Mouse (Mus musculus): ENCODE results near the gene Nhs.
"Not testable (repeated sequence)": the region's sequence is repeated elsewhere in the genome, so short reads cannot be mapped to it uniquely, and the experiment has no call there.

Nhs gene

DNA sequence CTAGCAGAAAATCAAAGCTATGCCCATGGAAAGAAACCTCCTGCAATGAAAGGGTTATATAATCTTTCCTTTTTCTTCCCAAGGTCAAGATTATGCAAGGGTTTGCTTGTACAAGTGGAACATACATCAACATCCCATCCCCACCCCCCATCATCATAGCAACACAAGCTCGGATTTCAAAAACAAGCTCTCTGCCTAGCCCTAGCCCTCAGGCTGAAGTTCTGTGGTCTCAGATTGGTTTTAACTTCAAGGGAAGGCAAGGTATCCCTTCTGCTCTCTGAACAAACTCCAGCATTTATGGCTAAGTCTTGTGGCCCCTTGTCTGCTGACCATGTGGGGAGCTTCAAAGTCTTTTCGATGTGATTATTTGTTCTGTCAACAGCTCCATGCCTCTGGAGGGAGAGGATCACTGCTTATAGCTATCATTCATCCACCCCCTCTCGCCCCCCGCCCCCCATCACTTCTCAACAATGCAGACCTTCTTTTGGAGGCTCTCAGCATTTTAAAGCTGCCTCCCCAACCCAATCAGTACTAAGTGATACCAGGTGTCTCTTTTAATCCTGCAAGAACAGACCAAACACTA, 216.3 kb downstream of the Nhs start:
- DNase-seq (ENCODE audit: low read depth): no peak

DNA sequence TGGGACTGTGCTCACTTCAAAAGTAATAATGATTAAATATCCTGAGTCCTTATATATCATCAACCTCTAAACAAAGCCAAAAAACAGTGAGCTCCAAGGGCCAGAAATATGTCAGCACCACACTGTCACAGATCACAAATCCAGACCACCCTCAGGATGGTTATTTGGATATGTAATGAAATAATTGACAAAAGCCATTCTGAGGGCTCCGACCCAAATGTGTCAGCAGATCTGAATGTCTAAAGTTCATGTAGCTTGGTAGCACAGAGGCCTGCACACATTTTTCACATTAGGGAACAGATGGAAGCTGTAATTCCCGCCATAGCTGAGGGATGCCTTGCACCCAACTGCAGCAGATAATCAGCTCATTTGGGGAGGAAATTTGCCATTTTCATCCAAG, 218.8 kb downstream of the Nhs start:
- DNase-seq (ENCODE audit: low read depth): no peak

DNA sequence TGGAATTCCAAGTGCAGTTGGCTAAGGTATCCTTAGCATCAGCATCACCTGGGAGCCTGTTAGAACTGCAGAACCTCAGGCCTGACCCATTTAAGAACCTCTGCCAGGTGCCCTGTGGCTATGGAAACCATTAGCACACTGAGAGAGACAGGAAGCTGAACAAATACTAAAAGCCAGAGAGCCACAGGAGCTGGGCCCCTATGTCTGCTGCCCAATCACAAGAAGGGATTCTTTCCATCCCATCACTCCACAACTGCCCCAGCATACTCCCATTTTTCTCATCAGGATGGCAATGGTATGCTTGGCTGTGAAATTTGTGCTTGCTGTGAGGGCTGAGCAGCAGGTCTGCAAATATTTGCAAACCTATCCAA, 232.9 kb downstream of the Nhs start:
- DNase-seq (ENCODE audit: low read depth): no peak

DNA sequence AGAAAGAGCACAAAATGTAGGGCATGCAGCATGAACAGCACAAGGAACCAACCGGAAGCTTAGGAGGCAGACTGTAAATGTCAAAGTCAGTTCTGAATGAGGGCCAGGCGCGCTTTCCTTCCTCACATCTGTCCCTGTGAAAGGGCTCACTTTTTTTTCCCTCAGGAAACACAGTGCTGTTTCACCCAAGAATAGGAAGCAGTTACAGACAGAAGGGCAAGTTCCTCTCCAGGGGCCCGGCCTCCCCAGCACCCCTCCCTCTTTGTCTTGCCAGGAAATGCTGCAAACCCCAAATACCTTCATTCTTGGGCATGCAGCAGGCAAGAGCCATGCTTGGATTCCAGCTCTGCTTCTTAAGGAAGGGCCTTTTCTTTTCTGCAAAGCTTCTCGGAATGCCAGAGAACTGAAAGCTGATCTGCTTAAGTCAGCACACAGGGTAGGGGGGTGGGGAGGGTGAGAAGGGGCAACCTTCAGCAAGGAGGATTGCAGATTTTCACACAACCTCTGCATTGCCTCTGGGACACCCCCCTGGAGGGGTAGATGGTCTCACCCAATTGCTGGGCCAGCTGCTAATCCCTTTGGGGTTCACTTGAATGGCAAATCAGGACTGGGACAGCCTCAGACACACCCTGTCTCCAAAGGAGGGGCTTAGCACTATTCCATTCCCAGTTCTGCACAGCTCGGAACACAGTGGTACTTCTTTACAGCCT, 233.4 kb downstream of the Nhs start:
- DNase-seq (ENCODE audit: low read depth): no peak

DNA sequence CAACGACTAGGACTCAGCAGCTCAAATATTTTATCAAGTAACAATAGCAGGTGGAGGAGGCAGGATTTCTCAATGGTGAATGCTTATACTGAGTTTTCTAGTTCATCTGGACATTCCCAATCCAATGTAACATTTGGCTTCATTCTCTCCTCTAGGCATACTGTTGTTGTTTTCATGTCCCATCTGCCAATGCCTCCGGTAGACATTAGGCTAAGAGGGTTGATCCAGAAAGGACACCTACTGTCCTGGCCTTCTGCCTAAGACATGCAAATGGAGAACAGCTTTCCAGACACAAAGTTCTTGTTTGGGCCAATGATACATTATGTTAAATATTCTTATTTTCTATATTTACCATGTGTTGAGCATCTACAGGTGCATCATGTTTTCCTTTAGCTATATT, 236.9 kb downstream of the Nhs start:
- no peak for DNase-seq (ENCODE audit: low read depth)

DNA sequence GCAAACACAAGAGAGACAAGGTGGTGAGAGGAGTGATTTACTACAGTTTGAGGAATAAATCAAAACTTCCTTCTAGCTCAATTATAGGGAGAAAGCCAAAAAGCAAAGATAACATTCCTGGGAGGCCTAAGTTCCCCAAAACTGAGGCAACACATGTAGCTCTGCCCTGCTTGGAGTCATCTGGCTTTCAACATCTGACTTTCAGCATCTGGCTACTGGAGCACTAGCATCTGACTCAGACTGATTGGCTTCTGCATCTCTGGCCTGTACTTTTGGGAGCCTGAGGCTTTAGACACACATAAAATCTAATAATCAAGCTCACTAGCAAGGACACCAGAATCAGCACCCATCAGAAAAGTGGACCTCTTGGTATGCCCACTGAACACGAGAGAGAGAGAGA, 237.9 kb downstream of the Nhs start:
- no peak for DNase-seq (ENCODE audit: low read depth)

DNA sequence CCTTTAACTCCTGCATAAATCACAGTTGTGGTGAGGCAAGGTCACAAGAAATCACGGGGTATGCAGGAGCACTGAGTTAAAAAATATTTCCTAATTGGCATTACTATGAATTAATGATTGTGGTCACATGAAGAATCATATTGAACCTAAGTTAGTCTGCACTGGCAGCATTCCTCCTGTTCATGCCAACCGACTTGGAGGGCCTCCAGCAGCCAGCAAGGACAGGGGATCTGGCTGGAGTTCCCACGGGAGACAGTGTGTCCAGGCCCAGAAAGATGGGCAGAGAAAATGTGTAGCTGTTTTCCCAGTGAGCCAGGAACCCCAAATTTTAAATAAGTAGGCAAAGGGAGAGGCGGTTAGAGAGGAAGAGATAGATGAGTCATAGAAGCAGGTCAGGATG, 249.6 kb downstream of the Nhs start:
- DNase-seq (ENCODE audit: low read depth): no peak

DNA sequence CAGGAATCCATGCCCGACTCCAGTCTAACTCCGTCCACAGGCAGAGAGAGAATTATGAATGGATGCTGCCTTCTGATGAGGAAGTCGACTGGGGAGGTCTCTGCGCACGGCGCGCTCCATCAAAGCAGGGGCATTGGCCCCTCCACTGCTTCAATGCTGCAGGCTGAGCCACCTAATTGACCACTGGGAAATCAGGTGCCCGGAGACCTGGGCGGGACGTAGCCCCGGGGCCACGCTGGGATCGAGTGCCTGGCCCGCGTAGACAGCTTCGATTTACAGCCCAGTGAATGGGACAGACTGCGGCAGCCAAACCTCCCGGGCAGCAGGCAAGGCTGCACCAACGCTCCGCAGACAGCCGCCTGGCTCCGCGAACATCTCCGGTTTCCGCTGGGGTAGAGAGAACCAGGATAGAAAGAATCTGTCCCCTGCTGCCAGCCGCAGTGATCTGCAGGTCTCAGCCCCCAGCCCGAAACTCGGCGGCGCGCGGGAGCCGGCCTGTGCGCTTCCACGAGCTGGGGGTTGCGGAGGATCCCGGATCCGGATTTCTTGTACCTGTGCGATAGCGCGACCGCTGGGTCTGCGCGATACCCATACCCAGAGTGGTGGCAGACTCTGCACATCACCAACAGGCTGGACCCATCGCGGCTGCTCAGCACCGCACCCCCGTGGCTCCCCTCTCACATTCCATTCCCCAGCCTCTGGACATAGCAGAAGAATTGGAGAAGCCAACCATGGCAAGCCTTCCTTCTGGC, 250.7 kb downstream of the Nhs start:
- no peak for DNase-seq (ENCODE audit: low read depth)

DNA sequence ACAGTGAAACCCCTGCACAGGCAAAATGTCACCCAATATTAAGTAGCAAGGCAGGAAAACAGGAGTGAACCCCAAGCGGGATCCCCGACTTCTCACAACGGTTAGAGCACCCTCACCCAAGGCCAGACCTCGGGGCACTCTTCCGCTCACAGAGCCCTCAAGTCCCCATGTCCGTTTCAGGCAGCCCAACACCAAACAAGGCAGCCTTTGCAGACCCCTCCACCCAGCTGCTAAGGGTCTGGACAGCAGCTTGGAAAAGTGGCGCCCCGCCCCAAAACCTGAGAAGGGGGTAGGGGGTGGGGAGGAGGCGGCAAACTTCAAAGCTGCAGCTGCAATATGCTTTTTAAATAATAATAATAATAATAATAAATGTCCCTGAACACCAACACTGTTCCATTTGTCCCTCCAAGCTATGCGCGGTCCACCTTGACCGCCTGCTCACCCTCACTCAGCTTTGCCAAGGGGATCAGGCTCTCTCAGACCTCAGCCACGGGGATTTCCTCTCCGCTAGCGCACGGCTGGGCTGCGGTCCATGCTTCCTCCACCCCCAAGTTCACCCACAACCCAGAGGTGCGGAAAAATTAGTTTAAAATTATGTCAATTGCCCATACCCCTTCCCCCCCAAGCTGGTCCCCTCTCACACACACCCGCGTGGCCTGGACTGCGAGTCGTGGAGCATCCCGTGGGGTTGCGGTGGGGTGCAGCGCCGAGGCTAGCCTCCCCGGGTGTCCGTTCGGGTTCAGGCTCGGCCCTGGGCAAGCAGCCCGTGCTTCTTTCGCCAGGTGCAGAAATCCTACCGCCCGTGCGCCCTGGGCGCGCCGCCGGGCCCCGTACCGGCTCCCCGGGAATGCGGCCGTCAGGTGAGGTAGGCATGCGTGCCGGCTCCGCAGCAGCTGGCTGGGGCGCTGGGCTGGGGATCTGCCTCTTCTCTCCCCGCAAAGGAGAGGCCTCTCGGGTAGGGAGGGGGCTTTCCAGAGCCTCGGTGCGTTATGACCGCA, 251.6 kb downstream of the Nhs start:
- no peak for DNase-seq (ENCODE audit: low read depth)

DNA sequence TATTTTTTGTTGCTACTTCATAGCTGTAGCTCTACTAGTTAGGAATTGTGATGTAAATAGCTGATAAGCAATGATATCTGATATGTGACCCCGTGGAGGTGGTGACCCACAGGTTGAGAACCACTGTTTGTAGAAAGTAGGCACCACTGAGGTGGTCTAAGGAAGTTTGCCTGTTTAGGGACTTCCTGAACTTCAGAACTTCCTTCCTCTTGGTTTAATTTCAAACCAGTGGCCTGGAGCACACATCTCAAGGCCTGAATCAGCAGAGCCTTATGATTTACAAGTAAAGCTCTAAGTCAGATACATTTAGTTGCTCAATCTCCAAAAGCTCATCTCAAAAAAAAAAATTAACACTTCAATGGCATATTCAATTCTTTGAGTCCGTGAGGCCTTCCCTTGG, 265.1 kb downstream of the Nhs start:
- DNase-seq (ENCODE audit: low read depth): no peak

DNA sequence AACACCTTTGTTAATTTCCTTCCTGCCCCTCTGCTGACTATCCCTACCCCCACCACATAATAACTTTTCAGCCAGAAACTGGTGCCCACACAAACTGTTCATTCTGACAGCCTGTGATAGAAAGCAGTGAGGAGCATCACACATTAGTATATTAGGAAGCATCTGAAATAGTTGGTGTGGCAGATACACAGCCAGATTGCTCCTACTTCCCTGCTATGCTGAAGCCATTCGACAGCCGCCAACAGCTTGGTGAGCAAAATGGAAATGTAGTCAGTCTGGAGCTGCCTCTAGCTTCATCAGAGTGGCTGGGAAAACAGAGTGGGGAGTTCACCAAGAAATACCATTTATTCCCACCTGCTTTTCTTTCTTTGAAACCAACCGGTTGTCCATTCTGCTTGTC, 275.9 kb downstream of the Nhs start:
- DNase-seq (ENCODE audit: low read depth): no peak

DNA sequence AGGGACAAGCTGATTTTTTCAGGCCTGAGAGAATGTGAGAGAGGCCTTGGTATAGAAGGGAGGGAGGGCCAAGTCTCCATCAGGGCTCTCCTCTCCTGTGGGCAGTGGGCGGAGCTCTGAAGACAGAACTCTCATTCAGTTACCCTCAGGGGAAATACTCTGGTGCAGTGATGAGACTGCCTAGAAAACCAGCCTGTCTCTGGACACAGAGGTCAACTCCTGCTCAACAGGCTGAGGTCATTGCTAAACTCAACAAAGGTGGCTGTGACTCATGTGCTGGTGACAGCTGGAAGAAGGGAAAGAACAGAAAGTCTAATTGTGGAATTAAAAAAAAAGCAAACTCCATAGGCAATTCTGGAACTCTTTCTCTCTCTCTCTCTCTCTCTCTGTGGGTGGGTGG, 282.4 kb downstream of the Nhs start:
- DNase-seq (ENCODE audit: low read depth): no peak

DNA sequence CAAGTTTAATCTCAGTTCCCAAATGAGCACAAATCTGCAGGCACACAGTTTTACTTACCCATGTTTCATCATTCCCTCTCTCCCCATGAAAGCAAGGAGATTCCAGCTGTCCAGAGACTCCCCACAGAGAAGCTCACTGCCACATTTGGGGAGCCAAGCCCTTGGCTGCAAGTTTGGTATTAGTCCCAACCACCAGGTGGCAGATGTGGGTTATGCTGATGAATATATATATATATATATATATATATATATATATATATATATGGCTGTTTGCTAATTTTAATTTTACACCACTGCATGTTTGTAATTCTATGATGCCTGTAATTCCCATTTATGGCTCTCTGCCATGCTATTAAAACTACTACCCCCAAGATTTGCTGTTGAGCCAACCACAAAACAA, 286.0 kb downstream of the Nhs start:
- DNase-seq (ENCODE audit: low read depth): peak; percentile 3

DNA sequence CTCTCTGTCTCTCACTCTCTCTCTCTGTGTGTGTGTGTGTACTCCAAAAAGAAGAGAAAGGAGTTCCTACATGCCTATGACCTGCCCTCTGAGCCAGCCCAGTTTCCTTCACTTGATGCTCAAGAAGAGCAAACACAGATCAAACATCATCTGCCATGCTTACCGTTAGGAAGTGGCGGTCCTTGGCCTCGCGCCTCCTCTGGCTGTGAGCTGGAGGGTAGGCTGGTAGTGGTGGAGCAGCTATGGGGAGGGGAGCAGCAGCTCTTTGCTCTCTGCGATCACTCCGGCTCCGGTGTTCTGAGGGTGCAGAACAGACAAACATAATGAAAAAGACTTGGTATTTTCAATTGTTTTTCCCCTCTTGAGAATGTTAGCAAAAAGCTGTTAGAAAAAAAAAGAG, 288.2 kb downstream of the Nhs start:
- DNase-seq (ENCODE audit: low read depth): no peak

DNA sequence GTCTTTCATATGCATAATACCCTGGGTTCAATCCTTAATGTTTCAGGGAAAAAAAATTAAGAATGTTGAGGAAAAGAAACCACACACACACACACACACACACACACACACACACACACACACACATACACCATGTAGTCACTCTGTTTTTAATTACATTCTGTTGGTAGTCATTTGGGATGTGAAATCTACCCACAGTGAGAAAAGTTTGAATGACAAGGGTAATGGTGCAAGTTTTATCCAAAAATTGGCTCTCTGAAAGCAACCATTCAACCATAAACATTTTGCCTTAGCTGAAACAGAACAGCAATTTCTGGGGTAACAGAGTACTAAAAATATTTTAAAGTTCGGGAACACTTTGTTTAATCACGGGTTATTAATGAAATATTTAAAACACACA, 303.9 kb downstream of the Nhs start:
- DNase-seq (ENCODE audit: low read depth): no peak

DNA sequence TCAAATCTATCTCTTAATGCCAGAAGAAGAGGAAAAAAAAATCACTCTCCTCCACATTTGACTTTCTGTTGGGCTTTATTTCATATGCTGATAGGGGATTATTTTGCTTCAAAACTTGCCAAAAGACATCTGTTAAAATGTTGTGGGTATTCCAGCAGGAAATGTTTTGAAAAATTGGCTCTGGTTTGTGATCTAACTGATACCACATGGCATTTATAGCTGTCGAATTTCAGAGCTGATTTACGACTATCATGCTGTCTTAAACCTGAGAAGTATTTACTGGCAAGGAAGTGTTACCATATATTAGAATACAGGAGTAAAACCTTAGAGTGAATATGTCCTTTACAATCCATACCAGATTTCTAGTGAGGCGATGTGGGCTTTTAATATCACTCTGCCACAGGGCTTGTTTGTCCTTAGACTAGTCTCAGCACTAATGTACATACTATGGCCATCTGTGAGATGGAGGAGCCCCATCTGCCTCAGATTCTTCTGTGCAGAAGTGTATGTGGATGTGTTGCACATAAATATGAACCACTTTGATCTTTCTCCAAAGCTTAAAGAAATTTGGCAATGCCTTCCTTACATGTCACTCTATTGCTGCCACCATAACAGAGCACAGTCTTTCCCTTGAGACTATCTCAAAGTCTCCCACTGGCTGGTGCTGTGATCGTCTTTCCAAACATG, 305.8 kb downstream of the Nhs start:
- DNase-seq (ENCODE audit: low read depth): no peak

DNA sequence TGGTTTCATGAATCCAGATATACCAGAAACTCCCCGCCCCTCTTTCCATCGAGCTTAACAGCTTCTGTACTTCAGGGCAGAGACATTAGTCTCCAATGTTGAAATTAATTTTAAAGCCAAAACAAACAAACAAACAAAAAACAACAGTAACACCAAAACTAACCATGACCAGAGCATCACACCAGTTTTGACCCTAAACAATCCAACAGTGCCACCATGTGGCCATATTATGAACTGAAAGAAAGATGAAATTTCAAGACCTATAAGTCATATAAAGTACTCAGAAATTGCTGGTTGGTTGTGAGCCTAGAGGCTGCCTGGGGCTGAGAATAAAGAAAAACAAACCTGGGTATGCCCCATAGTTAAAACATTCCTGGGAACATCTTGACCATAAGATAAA, 333.3 kb downstream of the Nhs start:
- not testable (repeated sequence) for DNase-seq (ENCODE audit: low read depth)

DNA sequence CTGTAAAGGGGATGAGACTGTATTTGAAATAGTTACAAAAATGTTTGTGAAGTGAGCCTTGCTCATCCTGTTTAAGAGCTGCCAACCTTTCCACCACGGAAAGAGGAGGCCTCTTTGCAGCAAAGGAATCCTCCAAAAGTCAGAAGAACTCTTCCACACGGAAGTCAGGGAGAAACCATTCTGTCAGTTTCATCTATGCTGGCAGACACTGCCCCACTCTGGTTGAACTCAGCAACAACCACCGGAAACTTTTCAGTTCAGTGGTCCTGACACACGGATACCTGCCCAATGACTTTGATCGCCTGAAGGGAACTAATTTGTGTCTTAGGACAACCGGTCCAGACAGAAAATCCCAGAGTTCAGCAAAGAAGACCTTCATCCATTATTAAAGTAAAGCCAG, 369.3 kb downstream of the Nhs start:
- no peak for DNase-seq (ENCODE audit: low read depth)
